Mouse (Mus musculus) urinary bladder, postnatal 36 days (tissue): Measurements from ENCODE around the gene B3galt4.
"Not testable (repeated sequence)": the region's sequence is repeated elsewhere in the genome, so short reads cannot be mapped to it uniquely, and the experiment has no call there.

Experiments used
- DNase-seq, 2 experiments: peaks; one replicate each; pipeline ENCODE4 v3.0.0; 2022; ENCODE audit warnings: low spot score in 2 of 2, mixed read lengths in 1 of 2

The B3galt4 gene

GRCm38 (mm10) chr17:33968489-33968888 lies 17.2 kb upstream of the B3galt4 start:
- DNase-seq = peak; percentile 71 to 78

GRCm38 (mm10) chr17:33965846-33966550 lies 14.7 kb upstream of the B3galt4 start:
- DNase-seq = no peak

- DNase-seq = no peak
Measured at GRCm38 (mm10) chr17:33965082-33965845, 14.0 kb upstream of the B3galt4 start.

GRCm38 (mm10) chr17:33962876-33963275 lies 11.6 kb upstream of the B3galt4 start:
- DNase-seq = no peak

- DNase-seq = no peak
Measured at GRCm38 (mm10) chr17:33959948-33960347, 8.7 kb upstream of the B3galt4 start.

GRCm38 (mm10) chr17:33959135-33959534 lies 7.8 kb upstream of the B3galt4 start:
- DNase-seq = no peak

GRCm38 (mm10) chr17:33958451-33958850 lies 7.2 kb upstream of the B3galt4 start:
- DNase-seq = no peak

GRCm38 (mm10) chr17:33957493-33957892 lies 6.2 kb upstream of the B3galt4 start:
- no peak for DNase-seq

- no peak for DNase-seq
Measured at GRCm38 (mm10) chr17:33956336-33956735, 5.0 kb upstream of the B3galt4 start.

- DNase-seq = peak; percentile 94 to 96
Measured at GRCm38 (mm10) chr17:33955555-33956214, 4.4 kb upstream of the B3galt4 start, which contains the start of the genes Vps52 and Rps18. Gene Vps52 (plus strand): TSS chr17:33955812. Gene Rps18 (minus strand): TSS chr17:33956001.

- no peak for DNase-seq
Measured at GRCm38 (mm10) chr17:33954646-33955554, 3.6 kb upstream of the B3galt4 start.

- no peak for DNase-seq
Measured at GRCm38 (mm10) chr17:33953961-33954565, 2.8 kb upstream of the B3galt4 start.

GRCm38 (mm10) chr17:33953310-33953709 lies 2.0 kb upstream of the B3galt4 start:
- DNase-seq = no peak

- DNase-seq = no peak
Measured at GRCm38 (mm10) chr17:33952879-33953278, 1.6 kb upstream of the B3galt4 start.

GRCm38 (mm10) chr17:33952015-33952414 lies 727 bp upstream of the B3galt4 start:
- DNase-seq = not testable (repeated sequence)

- DNase-seq = no peak
Measured at GRCm38 (mm10) chr17:33950131-33950625, 1.1 kb downstream of the B3galt4 start.

GRCm38 (mm10) chr17:33948905-33949537 lies 2.3 kb downstream of the B3galt4 start:
- DNase-seq = no peak

- DNase-seq = no peak
Measured at GRCm38 (mm10) chr17:33948090-33948904, 3.0 kb downstream of the B3galt4 start.

GRCm38 (mm10) chr17:33947430-33948089 lies 3.7 kb downstream of the B3galt4 start:
- DNase-seq = no peak
